Mouse (Mus musculus): Measurements from ENCODE around the gene Ffar2. TPM values are rescaled to one million over a fixed set of nuclear protein-coding genes. Genes with fewer than 3 reads are reported as not detected.
"Not testable (repeated sequence)": the region's sequence is repeated elsewhere in the genome, so short reads cannot be mapped to it uniquely, and the experiment has no call there.

The Ffar2 gene
- under 1 TPM in 1 of 2 experiments, not detected in 1; 0.25 TPM for total RNA-seq (2021)
- long read RNA-seq: 0 reads

GRCm38 (mm10) chr7:30823675-30824074 lies at the start of gene Ffar2:
Gene Ffar2, minus strand, starts transcription at chr7:30823775.
- DNase-seq (ENCODE audit: low spot score in 2 of 2): no peak

- DNase-seq (ENCODE audit: low spot score in 2 of 2): peak; percentile 73 to 80
Measured at GRCm38 (mm10) chr7:30873083-30873482, 49.5 kb upstream of the Ffar2 start.

- DNase-seq (ENCODE audit: low spot score in 2 of 2): no peak
Measured at GRCm38 (mm10) chr7:30863386-30863785, 39.8 kb upstream of the Ffar2 start.

- no peak for DNase-seq (ENCODE audit: low spot score in 2 of 2)
Measured at GRCm38 (mm10) chr7:30861464-30861863, 37.9 kb upstream of the Ffar2 start, which contains the start of gene Ffar1. Gene Ffar1, minus strand, starts transcription at chr7:30861564.

- DNase-seq (ENCODE audit: low spot score in 2 of 2): peak; percentile 69 to 73
Measured at GRCm38 (mm10) chr7:30859635-30860402, 36.2 kb upstream of the Ffar2 start.

- DNase-seq (ENCODE audit: low spot score in 2 of 2): peak; percentile 79 to 84
Measured at GRCm38 (mm10) chr7:30859290-30859634, 35.7 kb upstream of the Ffar2 start.

GRCm38 (mm10) chr7:30857746-30858145 lies 34.2 kb upstream of the Ffar2 start:
- DNase-seq (ENCODE audit: low spot score in 2 of 2): no peak

GRCm38 (mm10) chr7:30856078-30856477 lies 32.5 kb upstream of the Ffar2 start, which contains the start of gene Ffar3:
Gene Ffar3, minus strand, starts transcription at chr7:30856178.
- no peak for DNase-seq (ENCODE audit: low spot score in 2 of 2)

- no peak for DNase-seq (ENCODE audit: low spot score in 2 of 2)
Measured at GRCm38 (mm10) chr7:30851421-30851820, 27.8 kb upstream of the Ffar2 start.

- no peak for DNase-seq (ENCODE audit: low spot score in 2 of 2)
Measured at GRCm38 (mm10) chr7:30847934-30848333, 24.4 kb upstream of the Ffar2 start.

- DNase-seq (ENCODE audit: low spot score in 2 of 2): no peak
Measured at GRCm38 (mm10) chr7:30847386-30847785, 23.8 kb upstream of the Ffar2 start.

GRCm38 (mm10) chr7:30846505-30847053 lies 23.0 kb upstream of the Ffar2 start:
- no peak for DNase-seq (ENCODE audit: low spot score in 2 of 2)

- DNase-seq (ENCODE audit: low spot score in 2 of 2): no peak
Measured at GRCm38 (mm10) chr7:30844676-30845297, 21.2 kb upstream of the Ffar2 start.

- no peak for DNase-seq (ENCODE audit: low spot score in 2 of 2)
Measured at GRCm38 (mm10) chr7:30842092-30842491, 18.5 kb upstream of the Ffar2 start.

- no peak for DNase-seq (ENCODE audit: low spot score in 2 of 2)
Measured at GRCm38 (mm10) chr7:30841379-30841778, 17.8 kb upstream of the Ffar2 start.

GRCm38 (mm10) chr7:30840306-30840705 lies 16.7 kb upstream of the Ffar2 start:
- no peak for DNase-seq (ENCODE audit: low spot score in 2 of 2)

- DNase-seq (ENCODE audit: low spot score in 2 of 2): no peak
Measured at GRCm38 (mm10) chr7:30837277-30837676, 13.7 kb upstream of the Ffar2 start.

- not testable (repeated sequence) for DNase-seq (ENCODE audit: low spot score in 2 of 2)
Measured at GRCm38 (mm10) chr7:30832684-30833083, 9.1 kb upstream of the Ffar2 start.

GRCm38 (mm10) chr7:30832261-30832660 lies 8.7 kb upstream of the Ffar2 start:
- no peak for DNase-seq (ENCODE audit: low spot score in 2 of 2)

GRCm38 (mm10) chr7:30829428-30829827 lies 5.9 kb upstream of the Ffar2 start:
- no peak for DNase-seq (ENCODE audit: low spot score in 2 of 2)

- DNase-seq (ENCODE audit: low spot score in 2 of 2): not testable (repeated sequence)
Measured at GRCm38 (mm10) chr7:30828871-30829270, 5.3 kb upstream of the Ffar2 start.

GRCm38 (mm10) chr7:30826660-30827059 lies 3.1 kb upstream of the Ffar2 start:
- no peak for DNase-seq (ENCODE audit: low spot score in 2 of 2)
